Mouse (Mus musculus) heart, adult 8-10 months (tissue): ENCODE measurements at regions not wholly inside any gene's neighbourhood (a gene's known extent, or its start where the extent isn't known, plus 50 kb on each side); places are given as distances from the start of the nearest gene placed in this dataset.
A peak's percentile ranks its signal among the peaks of the same experiment; 100 is the strongest.

Experiments
- DNase-seq: peaks from one replicate; pipeline ENCODE4 v3.0.0; 2022; ENCODE audit warnings: low spot score

GRCm38 (mm10) chr12:39952854-39953253 lies 85.0 kb downstream of the Arl4a start:
- peak; percentile 24 for DNase-seq

GRCm38 (mm10) chr12:39951911-39952310 lies 85.9 kb downstream of the Arl4a start:
- DNase-seq = no peak

GRCm38 (mm10) chr12:39950270-39950801 lies 87.5 kb downstream of the Arl4a start:
- DNase-seq = no peak

GRCm38 (mm10) chr12:39942910-39943309 lies 94.9 kb downstream of the Arl4a start:
- no peak for DNase-seq

- no peak for DNase-seq
Observed at GRCm38 (mm10) chr12:39941162-39941561, 96.7 kb downstream of the Arl4a start.

DNA sequence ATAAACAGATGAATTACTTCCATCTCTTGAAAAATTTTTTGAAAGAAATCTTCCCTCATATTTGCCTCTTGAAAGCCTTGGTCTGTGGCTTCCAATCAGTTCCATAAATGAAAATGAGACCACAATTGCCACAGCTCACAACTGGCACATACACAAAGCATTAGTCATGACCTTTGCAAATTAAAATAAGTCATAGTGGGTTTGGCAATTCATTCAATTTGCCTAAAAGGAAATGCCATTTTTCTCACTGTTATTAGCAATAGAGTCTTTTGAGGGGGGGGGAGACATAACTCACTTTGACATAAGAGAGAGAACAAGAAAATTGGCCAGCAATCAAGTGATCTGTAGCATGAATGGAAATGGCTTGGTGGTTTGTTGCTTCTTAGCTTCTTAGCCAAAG lies 98.8 kb downstream of the Arl4a start:
- DNase-seq = no peak

DNA sequence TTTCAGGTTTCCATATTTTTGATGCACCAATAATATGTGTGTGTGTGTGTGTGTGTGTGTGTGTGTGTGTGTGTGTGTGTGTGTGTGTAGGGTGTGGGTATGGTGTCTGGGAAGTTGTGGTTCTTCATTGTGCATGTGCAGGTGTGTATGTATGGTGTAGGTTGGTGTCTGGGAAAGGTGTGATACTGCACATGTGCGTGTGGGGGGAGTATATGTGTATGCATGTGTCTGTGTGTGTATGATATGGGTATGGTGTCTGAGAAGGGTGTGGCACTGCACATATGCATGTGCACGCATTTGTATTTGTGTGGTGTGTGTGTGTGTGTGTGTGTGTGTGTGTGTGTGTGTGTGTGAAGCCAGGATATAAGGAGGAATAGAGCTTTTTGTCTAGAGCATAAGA lies 99.6 kb downstream of the Arl4a start:
- DNase-seq = no peak

- no peak for DNase-seq
Observed at GRCm38 (mm10) chr12:39936331-39936730, 101.5 kb downstream of the Arl4a start.

DNA sequence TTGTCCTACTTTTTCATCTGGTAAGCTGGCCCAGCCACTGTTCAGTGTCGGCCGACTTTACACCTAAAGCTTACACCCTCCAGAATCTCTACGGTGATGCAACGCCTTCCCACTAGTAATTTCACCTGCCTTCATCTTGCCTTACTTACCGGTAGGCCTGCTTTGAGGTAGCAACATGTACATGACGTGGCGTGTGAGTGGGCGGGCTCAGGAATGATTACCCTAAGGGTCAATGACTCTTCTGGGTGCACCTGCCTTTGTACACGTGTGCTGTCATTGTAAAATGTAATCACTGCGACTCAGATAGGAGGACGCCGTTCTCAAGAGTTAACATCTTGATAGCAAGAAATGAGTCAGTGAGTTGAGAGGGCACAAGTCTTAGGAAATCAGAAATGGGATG lies 102.0 kb downstream of the Arl4a start:
- no peak for DNase-seq

DNA sequence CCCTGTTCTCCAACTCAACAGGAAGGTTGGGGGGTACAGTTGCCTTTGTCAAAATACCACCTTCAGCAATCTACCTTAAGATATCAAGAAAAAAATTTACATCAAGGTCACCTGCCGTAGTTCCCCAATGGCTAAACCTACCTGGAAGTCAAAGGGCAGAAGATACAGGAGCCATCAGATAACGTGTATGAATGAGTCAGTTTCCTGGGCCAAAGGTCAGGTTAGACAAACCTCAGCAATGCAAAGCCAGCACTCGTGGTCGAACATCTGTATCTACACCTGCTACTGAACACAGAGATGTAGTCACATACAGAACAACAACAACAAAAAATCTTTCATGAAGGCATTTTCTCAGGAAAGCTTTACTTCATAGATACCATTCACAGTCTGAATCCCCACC lies 102.9 kb downstream of the Arl4a start:
- DNase-seq = no peak

GRCm38 (mm10) chr12:39931251-39931650 lies 106.6 kb downstream of the Arl4a start:
- DNase-seq = peak; percentile 15

DNA sequence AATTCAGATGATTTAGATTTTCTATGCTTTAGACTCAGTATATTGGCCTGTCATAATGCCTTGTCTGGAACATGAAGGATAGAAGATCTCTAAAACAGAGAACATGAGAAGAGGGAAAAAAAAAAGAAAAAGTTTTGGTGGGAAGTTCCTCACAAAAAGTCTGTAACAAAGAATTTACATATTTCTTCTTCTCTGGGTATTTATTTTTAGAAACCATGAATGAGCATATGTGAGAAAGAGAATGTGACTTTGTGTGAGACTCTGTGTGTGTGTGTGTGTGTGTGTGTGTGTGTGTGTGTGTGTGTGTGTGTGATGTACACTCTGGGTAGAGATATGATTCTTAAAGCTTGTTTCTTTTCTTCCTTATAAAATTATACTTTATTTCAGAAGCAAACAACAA lies 109.9 kb downstream of the Arl4a start:
- DNase-seq = no peak

- DNase-seq = peak; percentile 6
Observed at GRCm38 (mm10) chr12:39927014-39927413, 110.8 kb downstream of the Arl4a start.

- DNase-seq = no peak
Observed at GRCm38 (mm10) chr12:39921481-39921880, 116.3 kb downstream of the Arl4a start.

- DNase-seq = peak; percentile 21
Observed at GRCm38 (mm10) chr12:39920466-39920913, 117.3 kb downstream of the Arl4a start.

- DNase-seq = no peak
Observed at GRCm38 (mm10) chr12:39919909-39920308, 117.9 kb downstream of the Arl4a start.

- DNase-seq = no peak
Observed at GRCm38 (mm10) chr12:39888493-39888892, 149.3 kb downstream of the Arl4a start.

GRCm38 (mm10) chr12:39885366-39885765 lies 152.5 kb downstream of the Arl4a start:
- no peak for DNase-seq

- DNase-seq = no peak
Observed at GRCm38 (mm10) chr12:39880309-39880708, 157.5 kb downstream of the Arl4a start.

- DNase-seq = no peak
Observed at GRCm38 (mm10) chr12:39873917-39874316, 163.9 kb downstream of the Arl4a start.

DNA sequence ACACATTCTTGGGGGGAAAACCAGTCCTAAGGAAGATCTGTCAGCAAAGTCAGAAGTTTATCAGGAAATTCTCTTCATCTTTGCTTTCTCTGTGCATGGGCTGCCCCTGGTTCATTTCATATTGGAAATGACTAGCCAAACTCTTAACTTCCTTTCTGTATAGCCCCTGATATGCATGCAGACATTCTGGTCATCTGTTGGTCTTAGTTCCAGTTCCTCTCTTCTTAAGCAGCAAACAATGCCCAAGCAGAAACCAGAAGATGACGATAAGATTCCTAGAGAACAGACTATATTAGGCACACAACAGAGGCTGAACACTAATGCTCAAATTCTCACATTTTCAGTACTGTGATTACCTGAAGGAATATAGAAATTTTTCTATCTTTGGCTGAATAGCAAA lies 176.0 kb downstream of the Arl4a start:
- DNase-seq = no peak

DNA sequence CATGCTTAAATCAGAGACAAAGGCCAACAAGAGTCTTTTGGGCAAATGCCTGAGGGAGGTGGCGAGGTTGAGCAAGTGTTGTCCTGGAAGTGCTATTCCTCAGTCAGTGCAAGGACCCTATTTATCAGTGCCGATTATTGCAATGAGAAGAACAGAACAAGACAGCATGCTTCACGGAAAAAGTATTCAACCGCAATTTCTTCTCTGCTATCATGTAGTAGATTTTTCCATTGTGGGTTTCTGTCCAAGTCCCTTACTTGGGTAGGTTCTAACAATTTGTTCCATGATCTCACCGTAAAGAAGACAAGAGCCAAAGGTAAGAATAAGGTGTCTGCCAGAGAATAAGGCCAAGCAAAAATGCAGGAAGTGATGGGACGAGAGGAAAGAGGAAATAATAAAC lies 186.2 kb downstream of the Arl4a start:
- no peak for DNase-seq

GRCm38 (mm10) chr12:39849346-39850058 lies 188.3 kb downstream of the Arl4a start:
- no peak for DNase-seq

DNA sequence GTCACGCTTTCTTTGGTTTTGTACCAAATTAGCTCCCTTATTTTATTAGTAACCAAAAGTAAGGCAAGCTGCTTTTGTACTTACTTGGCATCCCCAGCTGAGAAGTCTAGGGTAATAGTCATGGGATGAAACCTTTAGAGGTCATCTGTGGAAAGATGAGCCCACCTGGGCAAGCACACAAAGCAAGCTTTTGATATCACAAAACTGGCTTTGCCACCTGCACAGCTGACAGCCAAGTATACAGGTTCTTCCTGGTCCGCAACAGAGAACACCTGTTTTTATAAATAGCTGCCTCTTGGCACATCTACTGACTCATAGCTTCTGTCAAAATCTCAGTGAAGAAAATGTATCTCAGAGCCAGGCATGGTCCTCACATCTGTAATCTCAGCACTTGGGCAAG lies 197.2 kb downstream of the Arl4a start:
- no peak for DNase-seq
